Mouse (Mus musculus) liver, adult 2 months (tissue): ENCODE measurements around the gene Bcl9.

Experiments used
- CTCF ChIP-seq: fragments of 200-500 bp; IDR thresholded peaks from 2 replicates; pipeline ENCODE4 v1.5.1; 2011; ENCODE audit warnings: low read depth, low read length, control low read depth
- POLR2A ChIP-seq: fragments of 200-500 bp; IDR thresholded peaks from 2 replicates; pipeline ENCODE4 v1.6.1; 2011; ENCODE audit warnings: low read length, control low read depth; ENCODE audit not compliant: insufficient read depth; ENCODE audit errors: extremely low read depth

GRCm38 (mm10) chr3:97160908-97161307 is 136.8 kb downstream of the Bcl9 start:
- TF ChIP-seq CTCF (no peak), POLR2A (no peak)
